Mouse (Mus musculus) hindbrain, embryonic 13.5 days (tissue): ENCODE data around the gene Slc9a9. TPM values are rescaled to one million over a fixed set of nuclear protein-coding genes. Genes with fewer than 3 reads are reported as not detected.

Experiments used
- ATAC-seq: fragments of 200-750 bp; cut with Nextera tagmentation; 2 replicates; pipeline ENCODE4 v1.8.0; 2017; ENCODE audit warnings: moderate TSS enrichment; ENCODE audit not compliant: low FRiP score
- H3K27ac ChIP-seq: fragments of 300-500 bp; sonication (generic); 2 replicates; pipeline ENCODE4 v1.5.1; 2015; ENCODE audit warnings: inconsistent platforms, mild to moderate bottlenecking, moderate library complexity
- H3K27me3 ChIP-seq: fragments of 300-500 bp; sonication (generic); 2 replicates; pipeline ENCODE4 v1.6.1; 2015; ENCODE audit warnings: mild to moderate bottlenecking, inconsistent platforms
- H3K36me3 ChIP-seq: fragments of 300-500 bp; sonication (generic); 2 replicates; pipeline ENCODE4 v1.6.1; 2015; ENCODE audit warnings: mild to moderate bottlenecking, inconsistent platforms
- H3K4me1 ChIP-seq: fragments of 300-500 bp; sonication (generic); replicated peaks from 2 replicates; pipeline ENCODE4 v1.6.1; 2015; ENCODE audit warnings: inconsistent platforms
- H3K4me2 ChIP-seq: fragments of 300-500 bp; sonication (generic); 2 replicates; pipeline ENCODE4 v1.6.1; 2015; ENCODE audit warnings: inconsistent platforms, mild to moderate bottlenecking, moderate library complexity
- H3K4me3 ChIP-seq: fragments of 300-500 bp; sonication (generic); 2 replicates; pipeline ENCODE4 v1.5.1; 2015; ENCODE audit warnings: mild to moderate bottlenecking, inconsistent platforms
- H3K9ac ChIP-seq: fragments of 300-500 bp; sonication (generic); 2 replicates; pipeline ENCODE4 v1.6.1; 2015; ENCODE audit warnings: mild to moderate bottlenecking, inconsistent platforms
- H3K9me3 ChIP-seq: fragments of 300-500 bp; sonication (generic); 2 replicates; pipeline ENCODE4 v1.6.1; 2016; ENCODE audit warnings: inconsistent platforms
- WGBS: fragments of 180-500 bp; shearing (Covaris S2); methylation state at CpG from one replicate; pipeline ENCODE4 v1.1.7; 2015; 5-methylcytosine and 5-hydroxymethylcytosine counted together
- polyA plus RNA-seq: library from polyadenylated mRNA; unstranded; fragments of >200 nt; fragmentation: Nextera tagmentation; extraction: Ambion mirVana; gene quantifications from 2 replicates; pipeline ENCODE4 v1.2.1, GENCODE M21; 2015

Slc9a9 gene
- polyA plus RNA-seq, 1 experiment from 2014 or later = 6.0 TPM

DNA sequence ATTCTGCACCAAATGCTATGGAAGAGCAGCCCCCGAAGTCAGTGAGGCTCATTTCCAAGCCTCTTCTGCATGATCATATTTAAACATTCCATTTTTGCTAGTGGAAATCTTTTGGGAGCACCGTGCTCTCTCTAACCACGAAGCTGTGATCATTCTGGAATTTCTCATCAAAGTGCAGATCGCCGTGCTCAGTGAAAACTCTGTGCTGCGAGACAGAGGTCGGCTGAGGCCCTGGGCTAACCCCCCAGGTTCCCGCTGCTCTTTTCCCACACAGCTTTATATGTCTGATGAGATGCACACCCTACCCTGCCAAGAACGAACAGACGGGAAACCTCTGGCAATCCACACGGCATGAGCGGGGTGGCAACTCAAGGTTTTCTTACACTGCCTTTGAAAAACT, 406.1 kb downstream of the Slc9a9 start:
- Histone ChIP-seq H3K4me1 (peaks cover 30% of the 10 kb centered on the region), H3K9me3 (no peaks in the 10 kb centered on the region), H3K4me3 (no peak overlapping the region), H3K27me3 (no peaks in the 10 kb centered on the region), H3K9ac (no peak overlapping the region), H3K27ac (no peak overlapping the region), H3K4me2 (no peak overlapping the region), H3K36me3 (no peaks in the 10 kb centered on the region)
- ATAC-seq = no peak
- 67% methylated on average over 12 of the region's 12 CpGs for WGBS

DNA sequence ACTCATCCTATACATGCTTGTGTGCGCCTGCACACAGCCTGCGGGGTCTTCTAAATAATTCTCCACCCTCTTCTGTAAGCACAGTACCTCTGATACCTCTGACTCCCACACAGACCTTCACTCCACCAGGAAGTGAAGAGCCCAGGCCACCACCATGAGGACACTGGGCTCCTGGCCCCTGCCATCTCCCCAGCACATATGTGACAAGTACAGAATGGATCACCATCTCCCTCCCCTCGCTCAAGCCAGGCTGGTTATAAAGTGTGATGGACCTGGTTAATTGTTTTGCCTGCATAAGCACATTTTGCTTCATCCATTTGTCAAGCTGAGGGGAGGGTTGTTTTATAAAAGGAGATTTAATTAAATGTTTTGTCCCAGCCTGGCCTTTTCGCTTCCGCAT, 408.2 kb downstream of the Slc9a9 start:
- H3K27ac ChIP-seq = no peak overlapping the region
- H3K4me3 ChIP-seq = no peak overlapping the region
- WGBS = 74% methylated on average over 5 of the region's 5 CpGs
- H3K36me3 ChIP-seq = no peaks in the 10 kb centered on the region
- H3K4me2 ChIP-seq = no peak overlapping the region
- H3K4me1 ChIP-seq = peaks cover 23% of the 10 kb centered on the region
- 0 out of 2 replicates have a peak, but pooled peaks cover 5% of the 10 kb centered on the region for H3K27me3 ChIP-seq
- H3K9ac ChIP-seq = no peak overlapping the region
- no peak for ATAC-seq
- no peaks in the 10 kb centered on the region for H3K9me3 ChIP-seq

DNA sequence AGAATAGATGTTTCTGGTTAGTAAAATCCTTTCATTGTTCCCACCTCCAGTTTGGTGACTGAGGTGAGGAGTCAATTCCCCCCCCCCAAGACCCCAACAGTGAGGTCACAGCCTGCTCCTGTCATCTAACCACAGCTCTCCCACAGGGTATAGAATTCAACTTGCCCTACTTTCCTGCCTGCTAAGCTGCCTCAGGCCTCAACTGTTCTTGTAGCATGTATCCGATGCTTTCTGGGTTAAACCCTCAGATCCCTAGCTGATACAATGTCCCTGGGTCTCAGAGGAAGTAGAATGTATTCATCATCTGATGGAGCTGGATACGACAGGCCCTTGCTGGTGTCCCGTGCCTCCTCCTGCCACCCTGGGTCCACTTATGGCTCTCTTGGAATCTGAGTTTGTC, 408.9 kb downstream of the Slc9a9 start:
- 58% methylated on average over 3 of the region's 3 CpGs for WGBS
- Histone ChIP-seq H3K4me1 (peaks cover 18% of the 10 kb centered on the region), H3K27ac (no peak overlapping the region), H3K4me2 (no peak overlapping the region), H3K9ac (no peak overlapping the region), H3K36me3 (no peaks in the 10 kb centered on the region), H3K4me3 (no peak overlapping the region), H3K9me3 (no peaks in the 10 kb centered on the region), H3K27me3 (0 out of 2 replicates have a peak, but pooled peaks cover 12% of the 10 kb centered on the region)
- no peak for ATAC-seq

DNA sequence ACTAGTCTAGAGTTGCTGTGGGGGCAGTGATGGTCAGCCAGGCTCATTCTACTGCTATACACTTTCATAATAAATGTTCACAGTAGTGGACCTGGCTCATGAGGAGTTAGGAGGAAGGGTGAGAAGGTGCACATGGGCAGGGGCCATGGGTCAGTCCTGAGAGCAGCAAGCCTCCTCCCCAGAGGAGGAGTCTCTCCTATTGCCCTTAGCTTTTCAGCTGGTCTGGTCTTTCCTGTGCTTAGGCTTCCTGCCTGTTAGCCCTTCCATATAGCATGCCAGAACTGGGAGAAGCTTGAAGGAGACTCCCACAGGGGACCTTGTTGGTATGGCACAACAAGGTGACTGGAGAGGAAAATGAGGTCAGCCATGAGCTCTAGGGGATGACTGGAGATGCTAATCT, 410.2 kb downstream of the Slc9a9 start:
- no peak overlapping the region for H3K9ac ChIP-seq
- H3K4me1 ChIP-seq = peaks cover 13% of the 10 kb centered on the region
- no peak for ATAC-seq
- H3K36me3 ChIP-seq = no peaks in the 10 kb centered on the region
- H3K4me3 ChIP-seq = no peak overlapping the region
- no peak overlapping the region for H3K27ac ChIP-seq
- no peak overlapping the region for H3K4me2 ChIP-seq
- 0 out of 2 replicates have a peak, but pooled peaks cover 12% of the 10 kb centered on the region for H3K27me3 ChIP-seq
- no peaks in the 10 kb centered on the region for H3K9me3 ChIP-seq

DNA sequence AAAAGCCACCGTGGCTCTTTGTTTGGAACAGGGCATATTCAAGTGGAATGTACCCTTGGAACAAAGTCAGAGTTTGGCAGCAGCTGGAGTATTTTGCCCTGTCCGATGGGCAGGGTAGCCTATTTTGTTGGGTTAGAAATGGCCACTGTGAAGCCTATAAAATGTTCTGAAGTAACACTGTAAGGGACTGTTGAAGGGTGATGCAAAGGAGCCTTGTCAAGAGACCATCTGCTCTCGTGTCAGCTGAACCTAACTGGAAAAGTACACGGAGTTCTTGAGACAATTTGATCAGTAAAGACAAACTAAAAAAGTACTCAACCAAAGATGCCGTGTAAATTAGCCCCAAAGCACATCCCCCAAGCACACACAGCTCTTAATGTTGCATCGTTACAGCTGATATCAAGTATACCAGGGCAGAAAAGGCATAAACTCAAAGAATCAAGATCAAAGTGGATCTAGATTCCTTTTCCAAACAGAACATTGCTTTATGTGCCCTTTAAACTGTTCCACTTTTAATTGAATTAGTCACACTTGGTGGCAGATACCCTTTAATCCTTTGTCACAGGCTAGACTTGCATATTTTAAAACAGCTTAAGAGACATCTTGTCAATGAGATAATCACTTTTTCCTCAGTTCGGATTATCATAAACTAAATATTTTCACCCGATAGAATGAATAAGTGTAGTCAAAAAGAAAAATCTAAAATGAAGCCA, 416.6 kb downstream of the Slc9a9 start:
- Histone ChIP-seq H3K27ac (no peak overlapping the region), H3K4me3 (no peak overlapping the region), H3K27me3 (0 out of 2 replicates have a peak, but pooled peaks cover 12% of the 10 kb centered on the region), H3K36me3 (no peaks in the 10 kb centered on the region), H3K4me1 (peaks cover 14% of the 10 kb centered on the region), H3K9me3 (no peaks in the 10 kb centered on the region), H3K9ac (no peak overlapping the region), H3K4me2 (no peak overlapping the region)
- no peak for ATAC-seq
- 40% methylated on average over 8 of the region's 8 CpGs for WGBS

DNA sequence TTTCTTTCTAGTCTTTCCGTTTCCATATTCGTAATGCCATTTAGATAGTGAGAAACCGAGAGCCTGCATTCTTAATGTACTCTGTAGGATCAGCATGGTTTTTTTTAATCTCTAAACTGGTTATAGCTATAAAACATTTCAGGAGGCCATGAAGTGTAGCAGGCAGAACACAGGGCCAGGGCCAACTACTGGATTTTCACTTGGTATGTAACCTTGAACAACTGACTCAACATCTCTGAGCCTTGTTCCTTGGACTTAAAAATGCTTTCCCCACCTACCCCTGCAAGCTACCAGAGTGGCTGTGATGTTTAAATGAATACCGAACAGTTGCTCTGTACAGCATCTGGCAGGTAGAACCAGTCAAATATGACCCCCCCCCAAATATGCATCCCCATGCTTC, 418.5 kb downstream of the Slc9a9 start:
- Histone ChIP-seq H3K9ac (no peak overlapping the region), H3K9me3 (no peaks in the 10 kb centered on the region), H3K4me2 (no peak overlapping the region), H3K4me3 (no peak overlapping the region), H3K27ac (no peak overlapping the region), H3K27me3 (0 out of 2 replicates have a peak, but pooled peaks cover 4% of the 10 kb centered on the region), H3K36me3 (no peaks in the 10 kb centered on the region), H3K4me1 (peaks cover 14% of the 10 kb centered on the region)
- WGBS = 96% methylated on average over 4 of the region's 4 CpGs
- no peak for ATAC-seq

DNA sequence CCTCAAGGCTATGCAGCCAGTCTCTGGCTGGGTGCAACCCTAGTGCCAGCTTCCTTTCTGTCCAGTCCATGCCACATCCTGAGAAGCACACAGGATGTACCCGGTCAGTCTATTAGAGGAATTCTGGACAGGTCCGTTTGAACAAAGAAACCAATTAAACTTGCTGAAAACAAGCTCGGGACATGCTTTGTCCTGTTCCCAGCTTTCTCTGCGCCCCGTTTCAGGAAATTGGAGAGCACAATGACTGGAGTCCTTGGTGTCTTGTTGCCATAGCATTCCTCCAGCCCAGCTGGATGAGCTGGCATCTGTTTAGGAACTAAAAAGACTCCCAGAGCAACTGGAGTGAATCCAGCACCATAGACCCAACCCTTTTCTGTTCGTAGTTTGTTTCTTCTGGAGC, 419.3 kb downstream of the Slc9a9 start:
- Histone ChIP-seq H3K9me3 (no peaks in the 10 kb centered on the region), H3K4me2 (no peak overlapping the region), H3K27ac (no peak overlapping the region), H3K4me3 (no peak overlapping the region), H3K36me3 (no peaks in the 10 kb centered on the region), H3K9ac (no peak overlapping the region), H3K4me1 (peaks cover 14% of the 10 kb centered on the region), H3K27me3 (no peaks in the 10 kb centered on the region)
- ATAC-seq = peak; percentile 76
- 16% methylated on average over 6 of the region's 6 CpGs for WGBS

DNA sequence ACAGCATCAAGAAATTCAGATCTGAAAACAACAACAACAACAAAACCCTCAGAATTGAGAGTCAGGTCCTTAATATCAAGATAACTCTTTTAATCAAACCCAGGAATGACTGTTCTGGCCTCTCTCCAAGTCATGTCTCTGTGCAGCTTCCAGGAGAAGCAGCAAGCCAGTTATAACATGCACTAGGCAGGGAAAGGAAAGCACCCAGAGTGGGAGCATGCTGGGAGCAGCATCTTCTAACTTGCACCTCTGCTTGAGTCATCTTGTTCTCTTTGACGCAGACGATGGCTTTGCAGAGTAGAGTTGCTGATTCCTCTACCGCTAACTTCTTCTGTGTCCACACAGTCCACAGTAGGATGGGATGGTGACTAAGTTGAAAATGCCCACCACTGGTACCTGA, 426.8 kb downstream of the Slc9a9 start:
- 97% methylated on average over 3 of the region's 3 CpGs for WGBS
- ATAC-seq = no peak
- Histone ChIP-seq H3K27me3 (no peaks in the 10 kb centered on the region), H3K4me1 (no peaks in the 10 kb centered on the region), H3K4me2 (no peak overlapping the region), H3K36me3 (no peaks in the 10 kb centered on the region), H3K4me3 (no peak overlapping the region), H3K27ac (no peak overlapping the region), H3K9ac (no peak overlapping the region), H3K9me3 (no peaks in the 10 kb centered on the region)

DNA sequence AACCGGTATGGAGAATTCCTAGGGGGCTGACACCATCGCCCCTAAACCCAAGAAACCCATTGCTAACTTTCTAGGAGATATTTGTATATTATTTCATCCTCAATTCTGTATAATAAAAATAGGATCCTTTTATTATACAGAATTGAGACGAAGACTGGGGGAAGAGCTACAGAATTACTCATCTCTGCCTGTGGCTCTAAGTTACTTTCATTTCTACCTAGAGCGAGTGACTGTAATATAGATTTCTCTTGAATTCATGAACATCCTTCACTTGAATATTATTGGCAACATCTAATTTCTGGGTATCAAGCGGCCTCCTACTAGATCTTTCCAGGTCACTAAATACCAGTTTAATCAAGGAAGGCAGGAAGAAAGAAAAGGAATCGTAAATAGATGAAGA, 436.1 kb downstream of the Slc9a9 start:
- Histone ChIP-seq H3K4me3 (no peak overlapping the region), H3K4me2 (no peak overlapping the region), H3K9ac (no peak overlapping the region), H3K4me1 (0 out of 2 replicates have a peak, but pooled peaks cover 2% of the 10 kb centered on the region), H3K27me3 (no peaks in the 10 kb centered on the region), H3K27ac (no peak overlapping the region), H3K36me3 (no peaks in the 10 kb centered on the region), H3K9me3 (no peaks in the 10 kb centered on the region)
- 91% methylated on average over 6 of the region's 6 CpGs for WGBS
- no peak for ATAC-seq

DNA sequence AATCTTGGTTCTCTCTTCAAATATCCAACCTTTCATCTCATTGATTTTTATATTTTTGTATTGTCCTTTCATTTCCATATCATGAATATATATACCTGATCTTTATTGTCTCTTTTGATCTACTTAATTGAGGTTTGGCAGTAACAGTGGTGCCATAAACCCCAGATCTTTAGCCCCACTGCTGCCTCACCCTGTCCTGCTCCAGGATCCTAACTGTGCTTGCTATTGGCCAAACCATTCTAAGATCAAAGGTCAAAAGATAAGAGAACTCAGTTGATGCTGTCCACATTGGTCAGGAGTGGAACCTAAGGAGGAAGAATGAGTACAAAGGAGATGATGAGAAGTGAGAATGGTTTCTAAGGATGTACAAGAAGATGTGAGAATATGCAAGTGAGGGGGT, 440.1 kb downstream of the Slc9a9 start:
- H3K4me2 ChIP-seq = no peak overlapping the region
- 0 out of 2 replicates have a peak, but pooled peaks cover 2% of the 10 kb centered on the region for H3K4me1 ChIP-seq
- H3K36me3 ChIP-seq = no peaks in the 10 kb centered on the region
- no peak for ATAC-seq
- H3K27ac ChIP-seq = no peak overlapping the region
- no peak overlapping the region for H3K4me3 ChIP-seq
- H3K27me3 ChIP-seq = no peaks in the 10 kb centered on the region
- H3K9ac ChIP-seq = no peak overlapping the region
- H3K9me3 ChIP-seq = no peaks in the 10 kb centered on the region

DNA sequence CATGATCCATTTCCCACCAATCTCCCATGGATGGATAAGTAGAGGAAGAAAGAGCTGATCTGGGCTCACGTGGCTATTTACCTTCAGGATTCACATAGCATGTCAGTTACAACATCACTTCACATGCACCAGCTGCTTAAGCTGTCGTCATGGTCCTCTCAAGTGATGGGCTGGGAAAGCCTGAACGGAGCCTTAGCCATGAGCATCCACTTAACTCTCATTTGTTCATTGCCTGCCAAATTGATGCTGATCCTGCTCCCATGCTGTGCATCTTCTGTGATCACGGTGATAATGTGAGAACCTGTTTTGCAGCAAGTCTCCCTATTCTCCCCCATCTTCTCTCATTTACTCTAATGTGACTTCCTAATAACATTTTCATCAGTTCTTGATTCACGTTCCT, 441.1 kb downstream of the Slc9a9 start:
- H3K27ac ChIP-seq = no peak overlapping the region; the same call in 1 of the 2 replicates
- no peaks in the 10 kb centered on the region for H3K36me3 ChIP-seq
- no peak overlapping the region for H3K9ac ChIP-seq
- no peaks in the 10 kb centered on the region for H3K27me3 ChIP-seq
- no peaks in the 10 kb centered on the region for H3K9me3 ChIP-seq
- 61% methylated on average over 5 of the region's 5 CpGs for WGBS
- no peak overlapping the region for H3K4me2 ChIP-seq
- no peak overlapping the region for H3K4me3 ChIP-seq
- 0 out of 2 replicates have a peak, but pooled peaks cover 2% of the 10 kb centered on the region for H3K4me1 ChIP-seq
- no peak for ATAC-seq

DNA sequence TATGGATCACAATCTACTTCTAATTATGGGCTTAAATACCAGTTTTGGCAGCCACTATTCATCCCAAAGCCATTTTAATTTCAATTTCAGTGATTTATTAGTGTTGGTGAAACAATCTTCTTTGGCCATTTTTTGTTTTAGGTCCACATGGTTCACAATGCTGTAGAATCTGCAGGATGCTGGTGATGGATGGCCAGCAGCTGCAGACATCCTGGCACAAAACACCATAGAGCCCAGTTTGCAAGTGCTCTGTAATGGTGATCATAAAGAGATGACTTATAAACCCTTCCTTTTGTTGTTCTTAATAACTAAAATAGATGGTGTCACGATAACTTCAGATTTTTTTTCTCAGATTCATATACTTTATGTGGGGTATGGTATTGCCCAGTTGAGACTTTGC, 442.0 kb downstream of the Slc9a9 start:
- Histone ChIP-seq H3K4me3 (no peak overlapping the region), H3K9me3 (no peaks in the 10 kb centered on the region), H3K4me2 (no peak overlapping the region), H3K27ac (no peak overlapping the region), H3K36me3 (no peaks in the 10 kb centered on the region), H3K27me3 (no peaks in the 10 kb centered on the region), H3K9ac (no peak overlapping the region), H3K4me1 (0 out of 2 replicates have a peak, but pooled peaks cover 2% of the 10 kb centered on the region)
- no peak for ATAC-seq
- WGBS = 95% methylated on average over 1 of the region's 1 CpGs
